Mouse (Mus musculus): Measurements from ENCODE around the gene Ctso. TPM values are rescaled to one million over a fixed set of nuclear protein-coding genes. Genes with fewer than 3 reads are reported as not detected.

Gene Ctso
- polyA plus RNA-seq, 1 experiment from 2014 or later = 7.1 TPM

DNA sequence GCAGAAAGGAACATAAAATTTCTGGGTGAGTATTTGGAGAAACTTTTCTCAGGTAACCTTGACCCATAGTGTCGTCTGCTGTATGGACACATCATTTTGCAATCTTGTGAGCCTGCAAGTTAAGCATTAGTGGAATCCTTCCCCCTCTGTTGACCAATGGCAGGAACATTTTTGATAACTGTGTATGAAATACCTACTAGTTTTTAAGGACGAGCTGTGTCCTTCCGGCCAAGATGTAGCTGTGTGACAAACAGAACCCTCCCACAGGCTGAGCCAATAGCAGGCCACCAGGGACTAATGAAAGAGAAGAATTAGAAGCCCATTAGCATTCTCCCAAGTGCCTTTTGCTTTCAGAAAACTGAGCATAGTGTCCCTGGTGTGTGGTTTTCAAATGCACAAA is 58.1 kb downstream of the Ctso start:
- Histone ChIP-seq H3K27ac (replicated peaks; ENCODE audit: low read depth, low read length) (no peak overlapping the region), H3K36me3 (ENCODE audit: control insufficient read depth, insufficient read depth, low read length) (no peaks in the 10 kb centered on the region), H3K4me3 (replicated peaks; ENCODE audit: low read depth, low read length) (no peak overlapping the region), H3K4me1 (ENCODE audit: control insufficient read depth, insufficient read depth, low read length) (no peaks in the 10 kb centered on the region), H3K9me3 (ENCODE audit: control insufficient read depth, low read length) (no peaks in the 10 kb centered on the region), H3K4me2 (ENCODE audit: low read length) (no peak overlapping the region), H3K9ac (replicated peaks; ENCODE audit: low read length) (no peak overlapping the region), H3K27me3 (ENCODE audit: control insufficient read depth, insufficient read depth, low read length) (no peaks in the 10 kb centered on the region)
- DNase-seq (no peak), ATAC-seq (ENCODE audit: low FRiP score, low TSS enrichment) (no peak)
- WGBS = 70% methylated on average over 3 of the region's 3 CpGs

DNA sequence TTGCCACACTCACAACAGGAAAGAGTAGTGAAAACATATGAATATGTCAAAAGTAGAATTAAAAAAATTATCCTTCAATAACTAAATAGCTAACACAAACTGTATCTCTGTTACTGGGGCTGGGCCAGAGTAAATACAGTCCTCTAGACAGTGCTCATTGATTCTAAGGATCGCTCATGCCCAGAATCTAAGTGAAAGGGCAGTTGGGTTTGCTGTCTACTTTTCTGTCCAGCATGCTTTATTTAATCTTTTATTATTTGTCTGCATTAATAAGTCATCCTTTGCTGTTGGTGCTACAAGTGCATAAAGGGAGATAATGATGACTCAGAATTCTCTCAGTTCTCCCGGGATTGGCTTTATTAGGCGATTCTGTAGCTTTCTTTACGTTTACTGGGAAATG is 63.0 kb downstream of the Ctso start:
- Histone ChIP-seq H3K4me3 (replicated peaks; ENCODE audit: low read depth, low read length) (no peak overlapping the region), H3K27me3 (ENCODE audit: control insufficient read depth, insufficient read depth, low read length) (no peaks in the 10 kb centered on the region), H3K4me2 (ENCODE audit: low read length) (no peak overlapping the region), H3K9me3 (ENCODE audit: control insufficient read depth, low read length) (no peaks in the 10 kb centered on the region), H3K9ac (replicated peaks; ENCODE audit: low read length) (no peak overlapping the region), H3K36me3 (ENCODE audit: control insufficient read depth, insufficient read depth, low read length) (no peaks in the 10 kb centered on the region), H3K4me1 (ENCODE audit: control insufficient read depth, insufficient read depth, low read length) (no peaks in the 10 kb centered on the region), H3K27ac (replicated peaks; ENCODE audit: low read depth, low read length) (no peak overlapping the region)
- ATAC-seq (ENCODE audit: low FRiP score, low TSS enrichment) = no peak
- 41% methylated on average over 4 of the region's 4 CpGs for WGBS
- no peak for DNase-seq

DNA sequence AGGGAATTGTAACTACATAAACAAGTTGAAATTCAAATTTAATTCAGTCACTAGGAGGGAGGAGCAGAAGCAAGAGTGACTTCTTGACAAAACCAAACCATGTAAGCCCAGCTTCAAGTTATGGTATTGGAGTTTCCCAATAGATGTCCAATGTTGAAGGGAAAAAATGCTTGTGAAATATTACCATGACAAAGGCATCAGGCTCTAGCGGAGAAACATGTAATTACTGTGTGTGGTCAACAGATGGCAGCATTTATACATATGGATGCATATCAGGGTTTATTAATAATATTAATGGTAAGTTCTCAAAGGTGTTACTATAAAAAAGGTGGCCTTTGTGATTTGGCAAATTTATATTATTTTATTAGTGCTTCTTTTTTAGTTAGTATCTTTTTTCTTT is 63.6 kb downstream of the Ctso start:
- no peak overlapping the region for H3K4me3 ChIP-seq (replicated peaks; ENCODE audit: low read depth, low read length)
- no peak overlapping the region for H3K4me2 ChIP-seq (ENCODE audit: low read length)
- ATAC-seq (ENCODE audit: low FRiP score, low TSS enrichment) = peak; percentile 24; the same call in 1 of the 2 replicates
- no peaks in the 10 kb centered on the region for H3K9me3 ChIP-seq (ENCODE audit: control insufficient read depth, low read length)
- DNase-seq = peak; percentile 86
- H3K36me3 ChIP-seq (ENCODE audit: control insufficient read depth, insufficient read depth, low read length) = no peaks in the 10 kb centered on the region
- H3K4me1 ChIP-seq (ENCODE audit: control insufficient read depth, insufficient read depth, low read length) = no peaks in the 10 kb centered on the region
- H3K27me3 ChIP-seq (ENCODE audit: control insufficient read depth, insufficient read depth, low read length) = no peaks in the 10 kb centered on the region
- H3K9ac ChIP-seq (replicated peaks; ENCODE audit: low read length) = no peak overlapping the region
- H3K27ac ChIP-seq (replicated peaks; ENCODE audit: low read depth, low read length) = no peak overlapping the region
- WGBS = 2% methylated on average over 1 of the region's 1 CpGs

Other genes with a start within 250 kb of the Ctso start
- gene Tdo2, start 43.6 kb downstream of the Ctso start, polyA plus RNA-seq (2014; fragmentation: Nextera tagmentation; extraction: Ambion mirVana) = 0.25 TPM in 1 of 2 replicates, not detected in the other
- not detected in 2 replicates for gene Asic5, start 49.7 kb downstream of the Ctso start, polyA plus RNA-seq (2014; fragmentation: Nextera tagmentation; extraction: Ambion mirVana)
- 40.9 and 41.6 TPM in 2 replicates for gene Gucy1b1, start 142.1 kb downstream of the Ctso start, polyA plus RNA-seq (2014; fragmentation: Nextera tagmentation; extraction: Ambion mirVana)
- gene Gucy1a1, start 213.2 kb downstream of the Ctso start, polyA plus RNA-seq (2014; fragmentation: Nextera tagmentation; extraction: Ambion mirVana) = 18.9 and 19.9 TPM in 2 replicates

Data from midbrain, embryonic 14.5 days (tissue).